Mouse (Mus musculus) G1E-ER4 (cell line): ENCODE measurements around the gene Olfr944. TPM values are rescaled to one million over a fixed set of nuclear protein-coding genes. Genes with fewer than 3 reads are reported as not detected.

ENCODE experiments used
- GATA1 ChIP-seq: IDR thresholded peaks from one replicate; pipeline ENCODE4 v1.8.0; 2012; ENCODE audit warnings: low read length, inconsistent platforms
- polyA plus RNA-seq: library from polyadenylated mRNA; stranded (reverse); fragments of >175 nt; gene quantifications from 2 replicates; pipeline ENCODE4 v1.2.3, GENCODE M21; 2012

Olfr944 gene
- polyA plus RNA-seq: not detected in 2 replicates

DNA sequence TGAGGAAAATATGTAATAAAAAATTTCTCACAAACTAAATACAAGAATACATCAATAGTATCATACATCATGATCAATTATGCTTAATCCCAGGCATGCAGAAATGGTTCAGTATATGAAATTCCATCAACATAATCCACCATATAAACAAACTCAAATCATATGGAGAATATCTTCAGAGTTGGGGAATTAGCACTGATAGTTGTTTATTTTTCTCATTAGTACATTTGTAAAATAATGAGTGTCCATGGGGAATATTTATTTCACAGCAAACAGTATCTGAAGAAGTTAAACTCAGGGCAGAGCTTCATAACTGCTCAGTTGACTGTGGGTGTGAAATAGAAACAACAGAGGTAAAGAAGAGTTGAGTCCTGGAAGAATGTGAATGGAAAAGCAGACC is at the start of gene Olfr944:
Gene Olfr944, plus strand, starts transcription at position 301 of the 400 bp plus-strand sequence.
- no peak for TF ChIP-seq GATA1

- TF ChIP-seq GATA1: no peak
Measured at GRCm38 (mm10) chr9:39152401-39152800, 49.3 kb upstream of the Olfr944 start.

GRCm38 (mm10) chr9:39166004-39166403 is 35.7 kb upstream of the Olfr944 start, which contains the start of gene Olfr943:
TSS of gene Olfr943 (plus strand) at chr9:39166304.
- no peak for TF ChIP-seq GATA1

GRCm38 (mm10) chr9:39249894-39250293 is 48.2 kb downstream of the Olfr944 start, which contains the start of gene Olfr1537:
TSS of gene Olfr1537 (minus strand) at chr9:39249994.
- TF ChIP-seq GATA1: no peak

Other genes with a start within 250 kb of the Olfr944 start
- not detected in 2 replicates for gene Olfr933, start 229.6 kb upstream of the Olfr944 start, polyA plus RNA-seq
- not detected in 2 replicates for gene Olfr934, start 213.6 kb upstream of the Olfr944 start, polyA plus RNA-seq
- gene Olfr935, start 202.2 kb upstream of the Olfr944 start, polyA plus RNA-seq: not detected in 2 replicates
- not detected in 2 replicates for gene Olfr146, start 178.5 kb upstream of the Olfr944 start, polyA plus RNA-seq
- gene Olfr937, start 137.0 kb upstream of the Olfr944 start, polyA plus RNA-seq: not detected in 2 replicates
- not detected in 2 replicates for gene Olfr938, start 123.0 kb upstream of the Olfr944 start, polyA plus RNA-seq
- gene Olfr27, start 73.8 kb upstream of the Olfr944 start, polyA plus RNA-seq: not detected in 2 replicates
- gene Olfr943, start 35.6 kb upstream of the Olfr944 start, polyA plus RNA-seq: not detected in 2 replicates
- gene Olfr1537, start 48.1 kb downstream of the Olfr944 start, polyA plus RNA-seq: not detected in 2 replicates
- gene Olfr945, start 74.9 kb downstream of the Olfr944 start, polyA plus RNA-seq: not detected in 2 replicates
- gene Olfr948, start 124.1 kb downstream of the Olfr944 start, polyA plus RNA-seq: not detected in 2 replicates
- not detected in 2 replicates for gene Olfr951, start 185.5 kb downstream of the Olfr944 start, polyA plus RNA-seq
- not detected in 2 replicates for gene Olfr952, start 225.2 kb downstream of the Olfr944 start, polyA plus RNA-seq